ENCODE assay signal across 8 mouse cellular contexts in genomic region chr7:109424422-109425159, GRCm38 (mm10). TPM values are rescaled to one million over a fixed set of nuclear protein-coding genes. Genes with fewer than 3 reads are reported as not detected.
DNase-seq lines count a peak whose midpoint lies in the region; ATAC-seq and TF ChIP-seq lines count a peak whose summit lies in the region.
"Had no signal": no experiment of that assay in that cellular context is flagged by ENCODE, and none has a peak within 500 bp of the region (broad histone marks: within the 10 kb centered on the region; RNA-seq: fewer than 3 reads in every experiment).

No protein-coding gene starts in this region.

- H3K27ac ChIP-seq in kidney, postnatal 0 days, result no peak overlapping the region
- no peak overlapping the region for H3K27ac ChIP-seq in kidney, embryonic 16.5 days (ENCODE audit: low read length)
- H3K27ac ChIP-seq in ES-Bruce4 (ENCODE audit: insufficient read depth, low read length), result no peak overlapping the region
- H3K27ac ChIP-seq in midbrain, embryonic 15.5 days, result no peak overlapping the region
- H3K27ac ChIP-seq: limb, embryonic 12.5 days had no signal

- no peaks in the 10 kb centered on the region for H3K36me3 ChIP-seq in kidney, postnatal 0 days (ENCODE audit: insufficient read depth, low read length)
- H3K36me3 ChIP-seq in kidney, embryonic 16.5 days (ENCODE audit: insufficient read depth, low read length), result no peaks in the 10 kb centered on the region
- H3K36me3 ChIP-seq in ES-Bruce4 (ENCODE audit: control insufficient read depth, insufficient read depth, low read length, poor library complexity, severe bottlenecking), result no peaks in the 10 kb centered on the region
- H3K36me3 ChIP-seq in midbrain, embryonic 15.5 days (replicated peaks), result no peaks in the 10 kb centered on the region
- H3K36me3 ChIP-seq: limb, embryonic 12.5 days had no signal

- TF ChIP-seq EP300 in ES-Bruce4 (IDR thresholded peaks at IDR 0.05; ENCODE audit: insufficient read depth, low read depth, low read length), result no peak

- ATAC-seq in kidney, postnatal 0 days (replicated peaks; ENCODE audit: low FRiP score, low read depth), result no peak
- no peak for ATAC-seq in kidney, embryonic 16.5 days (ENCODE audit: low FRiP score, low TSS enrichment)
- ATAC-seq in midbrain, embryonic 15.5 days (replicated peaks), result peak; percentile 72

- no peaks in the 10 kb centered on the region for H3K4me1 ChIP-seq in kidney, postnatal 0 days (replicated peaks; ENCODE audit: insufficient read depth, low read length)
- no peaks in the 10 kb centered on the region for H3K4me1 ChIP-seq in kidney, embryonic 16.5 days (ENCODE audit: insufficient read depth, low read length)
- no peaks in the 10 kb centered on the region for H3K4me1 ChIP-seq in ES-Bruce4 (ENCODE audit: control insufficient read depth, insufficient read depth, low read length)
- no peaks in the 10 kb centered on the region for H3K4me1 ChIP-seq in midbrain, embryonic 15.5 days
- H3K4me1 ChIP-seq: limb, embryonic 12.5 days had no signal

- H3K9ac ChIP-seq in kidney, postnatal 0 days (ENCODE audit: low read depth, low read length), result no peak overlapping the region
- H3K9ac ChIP-seq in kidney, embryonic 16.5 days (replicated peaks; ENCODE audit: low read length), result no peak overlapping the region
- H3K9ac ChIP-seq in ES-Bruce4 (ENCODE audit: low read depth, poor library complexity, severe bottlenecking), result no peak overlapping the region
- H3K9ac ChIP-seq in midbrain, embryonic 15.5 days, result no peak overlapping the region
- H3K9ac ChIP-seq: limb, embryonic 12.5 days had no signal

- H3K27me3 ChIP-seq in kidney, postnatal 0 days (ENCODE audit: insufficient read depth, low read length), result no peaks in the 10 kb centered on the region
- 0 out of 2 replicates have a peak, but pooled peaks cover 4% of the 10 kb centered on the region for H3K27me3 ChIP-seq in kidney, embryonic 16.5 days (ENCODE audit: insufficient read depth, low read length)
- H3K27me3 ChIP-seq in ES-Bruce4 (ENCODE audit: control insufficient read depth, insufficient read depth, low read length, poor library complexity, severe bottlenecking), result no peaks in the 10 kb centered on the region; the same call in 1 of the 2 replicates
- no peaks in the 10 kb centered on the region for H3K27me3 ChIP-seq in midbrain, embryonic 15.5 days (replicated peaks)

- H3K4me3 ChIP-seq in kidney, postnatal 0 days (replicated peaks; ENCODE audit: low read depth, low read length), result no peak overlapping the region
- H3K4me3 ChIP-seq in kidney, embryonic 16.5 days (ENCODE audit: low read length), result no peak overlapping the region
- no peak overlapping the region for H3K4me3 ChIP-seq in ES-Bruce4 (ENCODE audit: low read depth, low read length)
- no peak overlapping the region for H3K4me3 ChIP-seq in midbrain, embryonic 15.5 days
- H3K4me3 ChIP-seq: limb, embryonic 12.5 days had no signal

- DNase-seq in kidney, postnatal 0 days (ENCODE audit: low spot score), result peak; percentile 77
- peak; percentile 30 for DNase-seq in ZHBTc4 (ENCODE audit: low read depth, low spot score)
- DNase-seq in kidney, postnatal 4 days, result no peak
- DNase-seq in heart, postnatal 4 days, result no peak

- H3K9me3 ChIP-seq in kidney, postnatal 0 days (replicated peaks; ENCODE audit: low read length), result no peaks in the 10 kb centered on the region
- H3K9me3 ChIP-seq in kidney, embryonic 16.5 days (ENCODE audit: low read length), result no peaks in the 10 kb centered on the region
- H3K9me3 ChIP-seq in ES-Bruce4 (replicated peaks; ENCODE audit: control insufficient read depth, insufficient read depth, low read length, poor library complexity, severe bottlenecking), result no peaks in the 10 kb centered on the region
- no peaks in the 10 kb centered on the region for H3K9me3 ChIP-seq in midbrain, embryonic 15.5 days

- peak; percentile 64 for TF ChIP-seq CTCF in kidney, postnatal 0 days (IDR thresholded peaks at IDR 0.05; ENCODE audit: low read depth)
- TF ChIP-seq CTCF in ES-Bruce4 (IDR thresholded peaks at IDR 0.05; ENCODE audit: low read depth, low read length), result peak; percentile 1

- no peak overlapping the region for H3K4me2 ChIP-seq in kidney, postnatal 0 days (ENCODE audit: low read length)
- H3K4me2 ChIP-seq in kidney, embryonic 16.5 days (replicated peaks; ENCODE audit: low read depth, low read length), result no peak overlapping the region
- no peak overlapping the region for H3K4me2 ChIP-seq in midbrain, embryonic 15.5 days
- H3K4me2 ChIP-seq: limb, embryonic 12.5 days had no signal

- 61% methylated on average over 3 of the region's 3 CpGs for WGBS in kidney, postnatal 0 days
- 67% methylated on average over 3 of the region's 3 CpGs for whole genome bisulfite sequencing in kidney, embryonic 16.5 days
- 60% methylated on average over 3 of the region's 3 CpGs for WGBS in midbrain, embryonic 15.5 days

- TF ChIP-seq POLR2A in ES-Bruce4 (IDR thresholded peaks at IDR 0.05; ENCODE audit: insufficient read depth, low read length), result no peak

RNA-seq across cellular contexts. Expression of gene Stk33, which starts 14.3 kb away (rescaled TPM):
- polyA plus RNA-seq in kidney, postnatal 0 days (2015; fragmentation: Nextera tagmentation; extraction: Ambion mirVana), result 0.24 and 0.55 TPM in 2 replicates
- polyA plus RNA-seq in kidney, embryonic 16.5 days (2015; fragmentation: Nextera tagmentation; extraction: Ambion mirVana), result 0.51 and 0.58 TPM in 2 replicates
- polyA plus RNA-seq in ES-Bruce4 (2011; ENCODE audit: insufficient read depth, insufficient read length, low read depth, missing spikeins), result 0.48 TPM in 1 of 2 replicates, not detected in the other
- polyA plus RNA-seq in midbrain, embryonic 15.5 days (2015; fragmentation: Nextera tagmentation; extraction: Ambion mirVana), result 7.8 and 8.4 TPM in 2 replicates
- not detected for total RNA-seq in heart, postnatal 4 days (2021)

Comparison
In these comparisons a context has a peak if more than half of its experiments do, and no peak if none do; other contexts are left out.
1. DNase-seq: peak in kidney, postnatal 0 days (single experiment) and ZHBTc4 (single experiment); none in kidney, postnatal 4 days (0 of 2) and heart, postnatal 4 days (single experiment).